Mouse (Mus musculus) limb, embryonic 14.5 days (tissue): ENCODE data around the gene Ppm1h. TPM values are rescaled to one million over a fixed set of nuclear protein-coding genes. Genes with fewer than 3 reads are reported as not detected.
A peak's percentile ranks its signal among the peaks of the same experiment; 100 is the strongest.

Source experiments
- ATAC-seq: fragments of 200-750 bp; cut with Nextera tagmentation; 2 replicates; pipeline ENCODE4 v1.8.0; 2017; ENCODE audit warnings: low read depth, moderate number of reproducible peaks, moderate TSS enrichment; ENCODE audit not compliant: low FRiP score
- DNase-seq: peaks from one replicate; pipeline ENCODE4 v3.0.0-alpha.2; 2015; ENCODE audit warnings: low spot score
- H3K27ac ChIP-seq: fragments of 300-500 bp; sonication (generic); replicated peaks from 2 replicates; pipeline ENCODE4 v1.5.1; 2014; ENCODE audit warnings: low read depth, mild to moderate bottlenecking, low read length, moderate library complexity, mixed read lengths
- H3K27me3 ChIP-seq: fragments of 300-500 bp; sonication (generic); 2 replicates; pipeline ENCODE4 v1.6.1; 2014; ENCODE audit warnings: low read length, mixed read lengths; ENCODE audit not compliant: control insufficient read depth, insufficient read depth
- H3K36me3 ChIP-seq: fragments of 300-500 bp; sonication (generic); 2 replicates; pipeline ENCODE4 v1.6.1; 2014; ENCODE audit warnings: mild to moderate bottlenecking, low read length, moderate library complexity, mixed read lengths; ENCODE audit not compliant: control insufficient read depth, insufficient read depth
- H3K4me1 ChIP-seq: fragments of 300-500 bp; sonication (generic); 2 replicates; pipeline ENCODE4 v1.6.1; 2014; ENCODE audit warnings: antibody characterized with exemption, low read length, mixed read lengths; ENCODE audit not compliant: control insufficient read depth, insufficient read depth
- H3K4me2 ChIP-seq: fragments of 300-500 bp; sonication (generic); replicated peaks from 2 replicates; pipeline ENCODE4 v1.6.1; 2014; ENCODE audit warnings: low read depth, mild to moderate bottlenecking, low read length, moderate library complexity; ENCODE audit not compliant: severe bottlenecking
- H3K4me3 ChIP-seq: fragments of 300-500 bp; sonication (generic); replicated peaks from 2 replicates; pipeline ENCODE4 v1.5.1; 2014; ENCODE audit warnings: low read length
- H3K9ac ChIP-seq: fragments of 300-500 bp; sonication (generic); 2 replicates; pipeline ENCODE4 v1.6.1; 2014; ENCODE audit warnings: mild to moderate bottlenecking, low read depth, low read length, moderate library complexity; ENCODE audit not compliant: severe bottlenecking
- H3K9me3 ChIP-seq: fragments of 300-500 bp; sonication (generic); 2 replicates; pipeline ENCODE4 v1.6.1; 2016; ENCODE audit warnings: low read length; ENCODE audit not compliant: control insufficient read depth
- POLR2A ChIP-seq: fragments of 200-500 bp; IDR thresholded peaks from 2 replicates; pipeline ENCODE4 v1.8.0; 2012; ENCODE audit warnings: inconsistent platforms, mild to moderate bottlenecking, moderate library complexity, borderline replicate concordance; ENCODE audit not compliant: insufficient read depth, insufficient read length; ENCODE audit errors: extremely low read depth
- WGBS: fragments of 180-500 bp; shearing (Covaris S2); extraction: QIAGEN DNeasy Blood & Tissue Kit; methylation state at CpG from one replicate; pipeline ENCODE4 v1.1.7; 2014; 5-methylcytosine and 5-hydroxymethylcytosine counted together
- polyA plus RNA-seq, 2 experiments: library from polyadenylated mRNA; depleted of rRNA in 1 of 2; stranded (reverse) in 1 of 2; unstranded in 1 of 2; fragments of >200 nt; fragmentation: Nextera tagmentation in 1 of 2; extraction: Ambion mirVana in 1 of 2; gene quantifications; 2 replicates each; pipeline versions ENCODE4 v1.2.1 to v1.2.3; 2012 to 2014

The Ppm1h gene
- polyA plus RNA-seq, 2 experiments: 2.2 to 3.4 TPM

- DNase-seq (peak; percentile 29), ATAC-seq (peak; percentile 35)
- peak overlapping the region; percentile 6; the same call in 1 of the 2 replicates for H3K27ac ChIP-seq
- H3K27me3 ChIP-seq: no peaks in the 10 kb centered on the region
- H3K9ac ChIP-seq: no peak overlapping the region
- no peaks in the 10 kb centered on the region for H3K36me3 ChIP-seq
- no peak for TF ChIP-seq POLR2A
- H3K4me2 ChIP-seq: no peak overlapping the region
- peaks cover 20% of the 10 kb centered on the region for H3K4me1 ChIP-seq
- no peak overlapping the region for H3K4me3 ChIP-seq
- 49% methylated on average over 2 of the region's 2 CpGs for WGBS
- H3K9me3 ChIP-seq: no peaks in the 10 kb centered on the region
Measured at GRCm38 (mm10) chr10:122848020-122848457, 169.5 kb downstream of the Ppm1h start.

DNA sequence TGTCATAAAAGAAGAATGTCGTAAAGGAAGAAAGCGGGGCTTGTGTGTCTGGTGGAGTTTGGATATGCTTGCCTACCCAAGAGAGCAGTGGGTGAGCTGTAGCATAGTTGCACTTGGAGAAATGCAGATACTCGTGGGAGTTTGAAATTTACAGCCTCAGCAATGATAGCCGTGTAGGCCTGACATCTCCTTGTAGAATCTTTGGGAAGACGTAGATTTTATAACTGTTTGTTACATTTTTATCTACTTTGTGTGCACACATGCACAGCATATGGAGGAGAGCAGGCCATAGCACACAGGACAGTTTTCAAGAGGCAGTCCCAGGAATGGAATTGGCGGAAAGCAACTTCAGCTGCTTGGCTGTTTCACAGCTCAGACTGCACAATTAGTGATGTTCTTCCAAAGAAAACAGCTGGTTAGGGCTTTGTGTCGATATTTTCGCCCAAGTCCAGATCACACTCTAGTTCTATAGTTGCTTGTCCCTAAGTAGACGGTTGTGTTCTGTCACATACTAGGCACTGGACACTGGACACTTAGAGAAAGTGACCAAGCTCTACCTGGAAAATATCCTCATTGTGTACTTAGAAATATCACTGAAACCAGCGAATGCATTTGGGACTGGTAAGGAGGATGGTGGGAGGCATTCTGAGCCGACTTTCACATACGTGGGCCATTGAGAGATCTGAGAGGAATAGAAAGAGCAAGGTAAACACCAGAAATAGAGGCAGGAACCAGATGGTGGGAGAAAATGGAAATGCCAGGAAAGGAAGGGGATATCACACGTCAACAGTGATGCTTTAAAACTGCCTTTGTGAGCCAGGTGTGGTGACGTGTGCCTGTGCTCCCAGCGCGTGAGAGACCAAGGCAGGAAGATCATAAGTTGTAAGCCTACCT, 173.0 kb downstream of the Ppm1h start:
- Histone ChIP-seq H3K9ac (no peak overlapping the region), H3K9me3 (no peaks in the 10 kb centered on the region), H3K4me2 (no peak overlapping the region), H3K27ac (no peak overlapping the region), H3K4me1 (peaks cover 26% of the 10 kb centered on the region), H3K4me3 (no peak overlapping the region), H3K36me3 (no peaks in the 10 kb centered on the region), H3K27me3 (no peaks in the 10 kb centered on the region)
- no peak for TF ChIP-seq POLR2A
- ATAC-seq: no peak
- no peak for DNase-seq
- WGBS: 69% methylated on average over 16 of the region's 16 CpGs

DNA sequence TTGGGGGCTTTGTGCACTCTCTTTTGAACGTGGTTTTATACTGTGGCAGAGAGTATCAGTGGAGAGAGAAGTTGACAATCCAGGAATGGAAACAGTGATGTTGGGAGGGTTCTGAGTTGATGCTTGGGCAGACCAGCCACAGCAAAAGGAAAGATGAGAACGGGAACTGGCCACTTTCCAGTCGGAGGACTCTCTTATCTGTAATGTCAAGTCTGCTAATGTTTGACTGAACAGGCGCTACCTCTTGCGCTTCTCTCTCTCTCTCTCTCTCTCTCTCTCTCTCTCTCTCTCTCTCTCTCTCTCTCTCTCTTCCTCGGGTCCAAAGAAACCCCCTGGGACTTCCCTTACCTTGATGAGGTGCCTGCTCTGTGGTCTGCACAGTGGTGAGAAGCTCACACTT, 176.0 kb downstream of the Ppm1h start:
- TF ChIP-seq POLR2A: no peak
- DNase-seq (no peak), ATAC-seq (no peak)
- H3K27ac ChIP-seq: no peak overlapping the region
- no peak overlapping the region for H3K9ac ChIP-seq
- no peak overlapping the region for H3K4me2 ChIP-seq
- WGBS: 84% methylated on average over 6 of the region's 6 CpGs
- H3K36me3 ChIP-seq: no peaks in the 10 kb centered on the region
- H3K9me3 ChIP-seq: no peaks in the 10 kb centered on the region
- peaks cover 16% of the 10 kb centered on the region for H3K4me1 ChIP-seq
- H3K27me3 ChIP-seq: no peaks in the 10 kb centered on the region
- no peak overlapping the region for H3K4me3 ChIP-seq

GRCm38 (mm10) chr10:122855149-122855548, 176.6 kb downstream of the Ppm1h start:
- WGBS: 58% methylated on average over 4 of the region's 4 CpGs
- H3K27ac ChIP-seq: no peak overlapping the region

DNA sequence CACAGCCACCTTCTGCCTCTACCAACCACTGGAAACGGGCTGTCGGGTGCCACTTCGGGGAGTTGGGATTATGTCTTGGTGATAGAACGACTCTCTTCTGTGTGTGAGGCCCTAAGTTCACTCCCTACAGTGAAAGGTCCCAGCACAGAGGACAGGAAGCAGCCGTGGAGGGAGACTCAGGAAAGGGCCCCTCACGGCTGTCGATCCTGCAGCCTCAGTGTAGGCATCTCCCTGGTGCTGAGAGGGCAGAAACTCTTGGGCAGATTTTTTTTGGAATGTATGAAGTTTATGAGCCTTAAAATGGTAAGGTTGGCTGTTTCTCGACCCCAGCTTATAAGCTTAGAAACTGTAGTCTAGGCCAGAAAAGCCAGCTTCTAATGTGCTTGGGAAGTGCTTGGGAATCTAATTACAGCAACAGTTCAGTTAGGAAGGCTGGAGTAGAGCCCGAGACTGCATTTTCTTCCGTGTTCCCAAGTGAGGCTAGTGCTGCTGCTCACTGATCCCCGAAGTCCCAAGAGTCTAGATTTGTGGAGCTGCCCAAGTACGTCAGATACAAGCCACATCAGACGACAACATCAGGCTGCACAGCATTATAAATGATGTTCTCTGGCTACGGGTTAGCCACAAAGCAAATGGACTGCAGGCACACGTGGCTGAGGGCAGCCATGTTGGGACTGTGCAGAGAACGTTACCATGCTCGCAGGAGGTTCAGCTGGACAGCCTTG, 177.6 kb downstream of the Ppm1h start:
- 60% methylated on average over 17 of the region's 17 CpGs for WGBS

More at GRCm38 (mm10) chr10:122855149-122855548, 176.6 kb downstream of the Ppm1h start:
- TF ChIP-seq POLR2A: no peak
- H3K4me1 ChIP-seq: peaks cover 16% of the 10 kb centered on the region
- H3K36me3 ChIP-seq: no peaks in the 10 kb centered on the region
- DNase-seq: no peak
- H3K4me3 ChIP-seq: no peak overlapping the region
- H3K9me3 ChIP-seq: no peaks in the 10 kb centered on the region
- H3K9ac ChIP-seq: no peak overlapping the region
- ATAC-seq: no peak
- H3K4me2 ChIP-seq: no peak overlapping the region
- H3K27me3 ChIP-seq: no peaks in the 10 kb centered on the region

More for the DNA sequence above, 177.6 kb downstream of the Ppm1h start:
- no peak for TF ChIP-seq POLR2A
- DNase-seq (peak; percentile 37), ATAC-seq (no peak)
- Histone ChIP-seq H3K36me3 (no peaks in the 10 kb centered on the region), H3K27ac (peak overlapping the region; percentile 61; the same call in 1 of the 2 replicates), H3K4me2 (no peak overlapping the region), H3K4me3 (no peak overlapping the region), H3K9ac (no peak overlapping the region), H3K27me3 (no peaks in the 10 kb centered on the region), H3K4me1 (peaks cover 10% of the 10 kb centered on the region), H3K9me3 (no peaks in the 10 kb centered on the region)
